Mouse (Mus musculus) limb, embryonic 14.5 days (tissue): ENCODE data around the gene Dscaml1. TPM values are rescaled to one million over a fixed set of nuclear protein-coding genes. Genes with fewer than 3 reads are reported as not detected.

Experiments used
- ATAC-seq: fragments of 200-750 bp; cut with Nextera tagmentation; 2 replicates; pipeline ENCODE4 v1.8.0; 2017; ENCODE audit warnings: low read depth, moderate number of reproducible peaks, moderate TSS enrichment; ENCODE audit not compliant: low FRiP score
- DNase-seq: peaks from one replicate; pipeline ENCODE4 v3.0.0-alpha.2; 2015; ENCODE audit warnings: low spot score
- H3K27ac ChIP-seq: fragments of 300-500 bp; sonication (generic); replicated peaks from 2 replicates; pipeline ENCODE4 v1.5.1; 2014; ENCODE audit warnings: low read depth, mild to moderate bottlenecking, low read length, moderate library complexity, mixed read lengths
- H3K27me3 ChIP-seq: fragments of 300-500 bp; sonication (generic); 2 replicates; pipeline ENCODE4 v1.6.1; 2014; ENCODE audit warnings: low read length, mixed read lengths; ENCODE audit not compliant: control insufficient read depth, insufficient read depth
- H3K36me3 ChIP-seq: fragments of 300-500 bp; sonication (generic); 2 replicates; pipeline ENCODE4 v1.6.1; 2014; ENCODE audit warnings: mild to moderate bottlenecking, low read length, moderate library complexity, mixed read lengths; ENCODE audit not compliant: control insufficient read depth, insufficient read depth
- H3K4me1 ChIP-seq: fragments of 300-500 bp; sonication (generic); 2 replicates; pipeline ENCODE4 v1.6.1; 2014; ENCODE audit warnings: antibody characterized with exemption, low read length, mixed read lengths; ENCODE audit not compliant: control insufficient read depth, insufficient read depth
- H3K4me2 ChIP-seq: fragments of 300-500 bp; sonication (generic); replicated peaks from 2 replicates; pipeline ENCODE4 v1.6.1; 2014; ENCODE audit warnings: low read depth, mild to moderate bottlenecking, low read length, moderate library complexity; ENCODE audit not compliant: severe bottlenecking
- H3K4me3 ChIP-seq: fragments of 300-500 bp; sonication (generic); replicated peaks from 2 replicates; pipeline ENCODE4 v1.5.1; 2014; ENCODE audit warnings: low read length
- H3K9ac ChIP-seq: fragments of 300-500 bp; sonication (generic); 2 replicates; pipeline ENCODE4 v1.6.1; 2014; ENCODE audit warnings: mild to moderate bottlenecking, low read depth, low read length, moderate library complexity; ENCODE audit not compliant: severe bottlenecking
- H3K9me3 ChIP-seq: fragments of 300-500 bp; sonication (generic); 2 replicates; pipeline ENCODE4 v1.6.1; 2016; ENCODE audit warnings: low read length; ENCODE audit not compliant: control insufficient read depth
- POLR2A ChIP-seq: fragments of 200-500 bp; IDR thresholded peaks from 2 replicates; pipeline ENCODE4 v1.8.0; 2012; ENCODE audit warnings: inconsistent platforms, mild to moderate bottlenecking, moderate library complexity, borderline replicate concordance; ENCODE audit not compliant: insufficient read depth, insufficient read length; ENCODE audit errors: extremely low read depth
- WGBS: fragments of 180-500 bp; shearing (Covaris S2); extraction: QIAGEN DNeasy Blood & Tissue Kit; methylation state at CpG from one replicate; pipeline ENCODE4 v1.1.7; 2014; 5-methylcytosine and 5-hydroxymethylcytosine counted together
- polyA plus RNA-seq, 2 experiments: library from polyadenylated mRNA; depleted of rRNA in 1 of 2; stranded (reverse) in 1 of 2; unstranded in 1 of 2; fragments of >200 nt; fragmentation: Nextera tagmentation in 1 of 2; extraction: Ambion mirVana in 1 of 2; gene quantifications; 2 replicates each; pipeline versions ENCODE4 v1.2.1 to v1.2.3; 2012 to 2014

Gene Dscaml1
- polyA plus RNA-seq, 2 experiments: 0.43 to 1.0 TPM

GRCm38 (mm10) chr9:45799402-45799801 lies 373.0 kb downstream of the Dscaml1 start:
- H3K4me1 ChIP-seq: peaks cover 5% of the 10 kb centered on the region; the same call in 1 of the 2 replicates
- H3K9me3 ChIP-seq: no peaks in the 10 kb centered on the region
- TF ChIP-seq POLR2A: no peak
- no peak overlapping the region for H3K4me3 ChIP-seq
- ATAC-seq (no peak), DNase-seq (no peak)
- no peaks in the 10 kb centered on the region for H3K27me3 ChIP-seq
- 69% methylated on average over 8 of the region's 8 CpGs for WGBS
- H3K27ac ChIP-seq: 0 out of 2 replicates have a peak overlapping the region, but pooled peaks have one; percentile 34
- H3K4me2 ChIP-seq: no peak overlapping the region
- no peak overlapping the region for H3K9ac ChIP-seq
- peaks cover 28% of the 10 kb centered on the region for H3K36me3 ChIP-seq

Other genes starting within 250 kb of the Dscaml1 start
- gene BC049352, start 244.6 kb upstream of the Dscaml1 start, polyA plus RNA-seq (2012; rRNA removed): 0.04 TPM in 1 of 2 replicates, not detected in the other
- gene BC049352, start 244.6 kb upstream of the Dscaml1 start, polyA plus RNA-seq (2014; fragmentation: Nextera tagmentation; extraction: Ambion mirVana): not detected in 2 replicates
- gene Tmprss4, start 222.5 kb upstream of the Dscaml1 start, polyA plus RNA-seq (2012; rRNA removed): 1.9 and 2.3 TPM in 2 replicates
- 3.4 and 5.0 TPM in 2 replicates for gene Tmprss4, start 222.5 kb upstream of the Dscaml1 start, polyA plus RNA-seq (2014; fragmentation: Nextera tagmentation; extraction: Ambion mirVana)
- gene Il10ra, start 157.5 kb upstream of the Dscaml1 start, polyA plus RNA-seq (2012; rRNA removed): 1.6 TPM in 2 replicates
- gene Il10ra, start 157.5 kb upstream of the Dscaml1 start, polyA plus RNA-seq (2014; fragmentation: Nextera tagmentation; extraction: Ambion mirVana): 1.3 and 1.6 TPM in 2 replicates
- 2.0 and 2.5 TPM in 2 replicates for gene Tmprss13, start 107.5 kb upstream of the Dscaml1 start, polyA plus RNA-seq (2012; rRNA removed)
- gene Tmprss13, start 107.5 kb upstream of the Dscaml1 start, polyA plus RNA-seq (2014; fragmentation: Nextera tagmentation; extraction: Ambion mirVana): 5.5 and 5.9 TPM in 2 replicates
- gene Fxyd6, start 56.4 kb upstream of the Dscaml1 start, polyA plus RNA-seq (2012; rRNA removed): 97.4 and 120 TPM in 2 replicates
- 82.7 and 94.3 TPM in 2 replicates for gene Fxyd6, start 56.4 kb upstream of the Dscaml1 start, polyA plus RNA-seq (2014; fragmentation: Nextera tagmentation; extraction: Ambion mirVana)
- gene Fxyd2, start 27.0 kb upstream of the Dscaml1 start, polyA plus RNA-seq (2012; rRNA removed): 6.0 and 8.5 TPM in 2 replicates
- 6.1 and 7.6 TPM in 2 replicates for gene Fxyd2, start 27.0 kb upstream of the Dscaml1 start, polyA plus RNA-seq (2014; fragmentation: Nextera tagmentation; extraction: Ambion mirVana)